Mouse (Mus musculus) bone marrow macrophage, adult 2 months (primary cell): ENCODE data around the gene Snai1. TPM values are rescaled to one million over a fixed set of nuclear protein-coding genes. Genes with fewer than 3 reads are reported as not detected.

Experiments
- H3K27ac ChIP-seq: 2 replicates; pipeline ENCODE4 v1.5.1; 2012; ENCODE audit warnings: low read depth, low read length; ENCODE audit not compliant: insufficient read depth
- H3K4me1 ChIP-seq: 2 replicates; pipeline ENCODE4 v1.6.1; 2012; ENCODE audit warnings: low read length; ENCODE audit not compliant: control insufficient read depth, insufficient read depth
- H3K4me3 ChIP-seq: 2 replicates; pipeline ENCODE4 v1.5.1; 2012; ENCODE audit warnings: mild to moderate bottlenecking, low read length, moderate library complexity; ENCODE audit not compliant: insufficient read depth
- CTCF ChIP-seq: IDR thresholded peaks from 2 replicates; pipeline ENCODE4 v1.5.1; 2012; ENCODE audit warnings: low read depth, mild to moderate bottlenecking, low read length, moderate library complexity
- POLR2A ChIP-seq: IDR thresholded peaks from 2 replicates; pipeline ENCODE4 v1.6.1; 2012; ENCODE audit warnings: mild to moderate bottlenecking, low read depth, low read length, borderline replicate concordance
- polyA plus RNA-seq: library from polyadenylated mRNA; stranded (reverse); fragments of >200 nt; gene quantifications from 2 replicates; pipeline ENCODE4 v1.2.4, GENCODE M21; 2012; ENCODE audit not compliant: missing spikeins, insufficient read depth, insufficient read length

Snai1 gene
- polyA plus RNA-seq, result 0.49 and 0.79 TPM in 2 replicates

- TF ChIP-seq POLR2A (no peak), CTCF (peak; percentile 67)
- peak within 1 kb of the TSS; percentile 54 for H3K4me3 ChIP-seq
- peaks cover 4% of the 10 kb centered on the region; the same call in 1 of the 2 replicates for H3K4me1 ChIP-seq
- H3K27ac ChIP-seq, result no peak within 1 kb of the TSS
Observed at GRCm38 (mm10) chr2:167537476-167538297, at the start of gene Snai1. TSS of gene Snai1 (plus strand) at chr2:167538195.

GRCm38 (mm10) chr2:167490813-167491525 is 47.0 kb upstream of the Snai1 start:
- Histone ChIP-seq H3K27ac (peak overlapping the region; percentile 19), H3K4me3 (peak overlapping the region; percentile 74), H3K4me1 (peaks cover 22% of the 10 kb centered on the region)
- TF ChIP-seq POLR2A (no peak), CTCF (no peak)

- Histone ChIP-seq H3K27ac (peak within 1 kb of the TSS; percentile 94), H3K4me1 (peaks cover 31% of the 10 kb centered on the region), H3K4me3 (peak within 1 kb of the TSS; percentile 74)
- TF ChIP-seq POLR2A, result no peak
- no peak for TF ChIP-seq CTCF
Observed at GRCm38 (mm10) chr2:167491757-167492708, 46.0 kb upstream of the Snai1 start, which contains the start of gene Rnf114. TSS of gene Rnf114 (plus strand) at chr2:167492645.

DNA sequence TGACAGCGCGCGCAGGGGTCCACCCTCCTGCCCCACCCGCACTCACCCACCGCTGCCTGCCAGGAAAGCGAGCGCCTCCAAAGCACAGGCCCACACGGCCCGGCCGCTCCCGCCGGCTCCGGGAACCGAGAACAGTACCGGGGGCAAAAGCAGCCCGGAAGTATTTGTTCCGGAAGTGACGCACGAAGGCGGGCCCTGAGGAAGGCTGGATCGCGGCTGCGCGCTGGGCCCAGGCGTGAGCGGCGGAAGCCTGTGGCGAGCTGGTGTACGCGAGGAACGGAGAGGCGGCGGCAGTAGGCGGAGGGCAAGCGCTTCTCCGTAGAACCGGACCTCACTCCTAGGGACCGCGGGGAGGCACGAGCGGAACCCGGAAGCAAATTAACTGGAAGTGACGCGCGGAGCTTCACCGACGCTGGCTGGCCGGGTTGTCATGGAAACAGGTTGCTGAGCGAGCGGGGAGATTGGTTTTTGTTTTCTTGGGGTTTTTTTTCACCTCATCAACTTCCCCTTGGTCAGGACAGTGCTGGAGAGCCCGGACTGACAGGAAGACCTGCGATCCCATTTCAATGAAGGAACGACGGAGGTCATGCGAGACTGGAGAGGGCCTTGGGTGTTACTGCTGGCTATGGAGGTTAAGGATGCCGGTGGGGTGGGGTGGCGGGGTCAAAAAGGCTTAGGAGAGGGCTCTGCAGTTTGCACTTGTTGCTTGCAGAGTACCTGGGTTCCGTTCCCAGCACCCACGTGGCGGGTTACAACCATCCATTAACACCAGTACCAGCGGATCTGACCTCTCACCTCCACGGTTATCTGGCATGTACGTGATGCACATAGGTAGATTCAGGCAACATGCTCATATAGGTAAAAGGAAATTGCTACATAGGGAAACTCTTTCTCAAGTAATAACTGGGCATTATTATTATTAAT is 45.0 kb upstream of the Snai1 start, which contains the start of gene Spata2:
Spata2 (minus strand) TSS at position 175 of the 924 bp plus-strand sequence.
- H3K4me1 ChIP-seq, result peaks cover 33% of the 10 kb centered on the region
- H3K27ac ChIP-seq, result peak within 1 kb of the TSS; percentile 94
- H3K4me3 ChIP-seq, result peak within 1 kb of the TSS; percentile 74
- TF ChIP-seq POLR2A (no peak), CTCF (no peak)

- peak overlapping the region; percentile 22; the same call in 1 of the 2 replicates for H3K27ac ChIP-seq
- TF ChIP-seq CTCF (no peak), POLR2A (no peak)
- H3K4me1 ChIP-seq, result peaks cover 15% of the 10 kb centered on the region
- no peak overlapping the region for H3K4me3 ChIP-seq
Observed at GRCm38 (mm10) chr2:167496437-167496836, 41.6 kb upstream of the Snai1 start.

- TF ChIP-seq CTCF (no peak), POLR2A (no peak)
- no peak overlapping the region for H3K4me3 ChIP-seq
- H3K27ac ChIP-seq, result no peak overlapping the region
- H3K4me1 ChIP-seq, result peaks cover 15% of the 10 kb centered on the region
Observed at GRCm38 (mm10) chr2:167497272-167497671, 40.7 kb upstream of the Snai1 start.

DNA sequence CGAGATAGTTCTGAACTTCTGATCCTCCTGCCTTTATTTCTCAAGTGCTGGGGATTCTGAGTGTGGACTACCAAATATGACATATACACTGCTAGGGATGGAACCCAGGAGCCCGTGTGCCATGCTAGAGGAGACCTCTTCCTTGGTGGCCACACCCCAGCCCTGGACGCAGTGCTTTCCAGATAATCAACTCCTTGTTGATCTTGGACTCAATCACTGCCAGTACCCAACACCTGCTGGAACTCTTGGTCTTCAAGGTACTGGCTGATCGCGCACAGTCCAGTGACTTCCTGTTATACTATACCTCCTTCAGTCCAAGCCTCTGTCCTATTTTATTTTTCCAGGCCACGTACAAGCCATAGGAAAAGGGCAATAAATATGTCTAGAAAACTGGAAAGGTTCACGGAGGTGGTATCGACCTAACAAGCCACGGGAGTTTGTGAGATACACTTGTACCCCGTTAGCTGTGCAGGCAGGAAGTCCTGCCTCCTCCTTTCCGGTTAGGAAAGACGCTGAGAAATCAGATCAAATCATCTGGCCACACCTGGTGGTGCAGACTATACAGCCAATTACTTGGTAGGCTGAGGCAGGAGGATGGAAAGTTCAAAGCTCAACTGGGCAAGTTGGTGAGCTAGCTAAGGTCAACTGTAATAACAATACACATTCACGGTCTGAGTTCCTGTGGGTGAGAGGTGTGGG is 35.3 kb upstream of the Snai1 start:
- Histone ChIP-seq H3K4me1 (peaks cover 22% of the 10 kb centered on the region), H3K27ac (peak overlapping the region; percentile 4; the same call in 1 of the 2 replicates), H3K4me3 (peak overlapping the region; percentile 96)
- TF ChIP-seq POLR2A, result no peak
- TF ChIP-seq CTCF, result no peak
